Mouse (Mus musculus): ENCODE data around the gene Ccl4. TPM values are rescaled to one million over a fixed set of nuclear protein-coding genes. Genes with fewer than 3 reads are reported as not detected.
A peak's percentile ranks its signal among the peaks of the same experiment; 100 is the strongest.

Gene Ccl4
- total RNA-seq (2021): not detected
- long read RNA-seq, experiment 1: 0 reads
- long read RNA-seq, experiment 2: 0 reads

DNA sequence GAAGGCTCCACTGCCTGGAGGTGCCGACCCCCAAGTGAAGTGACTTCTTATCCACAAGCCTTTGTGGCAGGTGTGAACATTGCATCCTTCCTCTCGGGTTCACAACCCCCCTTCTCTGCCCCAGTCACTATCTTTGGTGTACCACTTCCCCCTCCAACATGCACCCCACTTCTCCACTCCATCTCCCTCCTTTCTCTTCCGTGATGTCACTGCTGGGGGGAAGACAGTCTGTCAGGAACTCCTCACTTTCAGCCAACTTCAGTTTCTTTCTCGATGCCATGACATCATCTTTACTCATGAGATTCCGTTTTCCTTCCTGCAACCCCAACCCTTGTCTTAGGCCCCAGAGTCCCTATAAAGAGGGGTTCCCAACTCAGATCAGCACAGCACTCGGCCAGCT, at the start of gene Ccl4:
Ccl4 (plus strand) TSS at position 381 of the 400 bp plus-strand sequence.
- DNase-seq: no peak
- intact Hi-C loops (cut with DNase I): no loop called here

DNA sequence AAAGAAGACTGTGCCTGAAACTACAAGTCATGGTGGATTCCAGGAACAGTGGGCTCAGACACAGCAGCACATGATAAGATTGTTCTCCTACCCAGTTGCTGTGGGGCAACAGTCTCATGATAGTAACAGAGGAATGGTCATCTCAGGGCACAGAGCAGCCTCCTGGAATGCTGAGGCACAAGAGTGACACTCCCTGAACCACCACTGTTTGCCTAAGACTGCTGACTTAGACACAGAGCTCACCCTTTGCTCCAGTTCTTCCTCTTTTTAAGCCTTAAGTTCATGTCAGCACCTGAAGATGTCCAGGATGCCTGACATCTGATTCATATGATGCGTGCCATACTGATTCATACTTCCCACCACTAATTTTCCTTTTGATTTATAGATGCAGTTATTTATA, 45.8 kb upstream of the Ccl4 start:
- intact Hi-C loops (cut with DNase I): no loop called here
- no peak for DNase-seq

DNA sequence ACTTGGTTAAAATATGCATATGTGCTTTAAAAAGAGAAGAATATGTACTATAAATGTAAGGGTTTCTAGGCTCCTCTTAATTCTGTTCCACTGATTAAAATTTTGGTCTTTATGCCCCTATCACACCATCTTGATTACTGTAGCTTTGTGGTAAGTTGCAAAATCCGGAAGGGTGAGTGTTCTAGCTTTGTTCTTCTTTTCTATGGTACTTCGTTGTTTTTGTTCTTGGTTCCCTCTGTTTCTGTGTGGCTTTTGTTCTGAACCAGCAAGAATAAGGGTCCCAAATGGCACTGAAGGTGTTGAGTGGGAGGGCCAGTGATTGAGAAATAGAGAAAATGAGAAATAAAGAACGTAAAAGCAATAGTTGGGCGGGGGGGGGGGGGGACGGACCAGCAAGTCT, 44.1 kb upstream of the Ccl4 start:
- no peak for DNase-seq

DNA sequence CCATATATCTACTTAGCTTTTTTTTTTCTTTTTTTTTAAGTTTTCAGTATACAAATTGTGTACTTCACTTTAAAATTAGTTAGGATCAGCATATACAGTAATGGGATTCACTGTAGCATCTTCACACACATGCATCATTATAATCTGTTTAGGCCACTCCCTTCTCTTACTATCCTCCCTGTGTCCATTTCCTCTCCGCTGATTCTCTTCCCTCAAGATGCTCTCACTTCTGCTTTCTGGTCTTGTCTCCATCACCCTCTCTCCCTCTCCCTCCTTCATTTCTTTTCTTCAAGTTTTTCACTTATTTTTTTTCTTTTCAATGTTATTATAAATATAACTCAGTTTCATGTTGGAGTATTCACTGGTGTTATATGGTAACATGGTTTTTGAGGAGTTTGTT, 43.3 kb upstream of the Ccl4 start:
- no peak for DNase-seq
- intact Hi-C loops (cut with DNase I): no loop called here

More for the DNA sequence above, 44.1 kb upstream of the Ccl4 start:
- intact Hi-C loops (cut with DNase I): no loop called here

DNA sequence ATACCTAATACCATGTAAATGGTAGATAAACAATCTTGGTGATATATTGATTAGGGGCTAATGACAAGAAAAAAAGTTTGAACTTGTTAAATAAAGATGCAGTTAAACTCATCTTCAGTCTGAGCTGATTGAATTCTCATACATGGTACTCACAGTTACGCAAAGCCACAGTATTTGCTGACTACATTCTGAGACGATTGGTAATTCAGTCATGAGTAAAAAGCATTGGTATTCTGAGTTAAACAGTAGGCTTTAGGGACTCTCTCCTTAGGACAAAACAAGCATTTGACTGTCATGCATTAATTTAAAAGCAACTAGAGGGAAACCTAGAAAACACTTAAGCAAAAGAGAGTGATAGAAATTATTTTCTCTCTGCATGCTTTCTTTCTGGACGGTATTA, 38.8 kb upstream of the Ccl4 start:
- no peak for DNase-seq
- intact Hi-C loops (cut with DNase I): no loop called here

DNA sequence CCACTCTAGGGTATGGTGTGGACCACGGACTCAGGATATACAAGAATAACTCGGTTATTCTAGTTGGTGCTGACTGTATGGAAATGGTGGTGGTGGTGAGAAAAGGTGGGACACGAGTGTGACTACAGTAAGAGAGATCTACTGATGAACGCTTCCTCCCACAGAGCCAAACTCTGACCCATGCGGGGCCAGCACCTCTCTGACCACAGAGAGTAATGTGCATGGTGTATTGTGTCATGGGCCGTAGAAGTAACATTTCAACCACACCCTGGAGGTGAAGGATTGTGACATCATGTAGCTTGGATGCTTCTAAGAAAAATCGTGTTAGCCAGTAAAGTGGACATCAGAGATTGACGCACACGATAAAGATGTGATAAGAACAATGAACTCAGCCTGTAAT, 33.6 kb upstream of the Ccl4 start:
- DNase-seq: no peak
- intact Hi-C loops (cut with DNase I): no loop called here

DNA sequence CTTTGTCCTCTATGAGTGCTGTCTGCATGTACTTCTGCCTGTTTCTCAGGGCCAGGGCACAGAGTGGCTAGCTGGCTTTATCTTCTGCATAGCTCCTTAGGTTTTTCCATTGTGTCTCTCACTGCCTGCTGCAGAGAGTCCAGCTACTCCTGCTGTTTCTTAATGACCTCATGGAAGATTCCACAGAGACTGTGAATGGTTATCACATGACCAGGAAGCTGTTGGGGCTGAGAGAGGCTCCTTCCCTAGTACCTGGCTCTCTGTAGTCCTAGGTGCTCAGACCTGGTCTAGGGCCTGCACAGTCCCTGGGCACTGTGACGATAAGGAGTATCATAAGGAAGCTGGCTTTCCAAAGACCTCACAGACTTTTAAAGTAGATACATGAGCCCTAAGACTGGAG, 31.8 kb upstream of the Ccl4 start:
- intact Hi-C loops (cut with DNase I): loop anchor here (5.0 kb wide), 1 partner anchor 188 kb away; no protein-coding TSS in a partner anchor
- no peak for DNase-seq

DNA sequence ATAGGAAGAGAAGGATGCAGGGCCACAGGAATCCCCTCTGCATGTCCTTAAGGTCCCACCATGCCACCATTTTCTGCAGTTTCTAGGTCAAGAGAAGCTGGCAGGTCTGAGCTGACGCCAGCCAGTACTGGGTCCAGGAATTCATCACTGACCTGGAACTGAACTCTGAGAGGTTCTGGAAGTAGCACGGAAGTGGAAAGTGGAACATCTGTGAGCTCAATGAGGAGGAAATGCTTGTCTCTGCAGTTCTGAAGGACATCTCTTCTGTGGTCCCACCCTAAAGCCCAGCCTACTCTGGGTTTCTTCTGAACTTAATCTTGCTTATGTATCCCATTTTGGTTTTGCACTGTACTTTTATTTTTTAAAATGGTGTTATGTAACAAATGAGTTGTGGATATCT, 31.3 kb upstream of the Ccl4 start:
- intact Hi-C loops (cut with DNase I): loop anchor here (5.0 kb wide), 1 partner anchor 189 kb away; no protein-coding TSS in a partner anchor
- no peak for DNase-seq

DNA sequence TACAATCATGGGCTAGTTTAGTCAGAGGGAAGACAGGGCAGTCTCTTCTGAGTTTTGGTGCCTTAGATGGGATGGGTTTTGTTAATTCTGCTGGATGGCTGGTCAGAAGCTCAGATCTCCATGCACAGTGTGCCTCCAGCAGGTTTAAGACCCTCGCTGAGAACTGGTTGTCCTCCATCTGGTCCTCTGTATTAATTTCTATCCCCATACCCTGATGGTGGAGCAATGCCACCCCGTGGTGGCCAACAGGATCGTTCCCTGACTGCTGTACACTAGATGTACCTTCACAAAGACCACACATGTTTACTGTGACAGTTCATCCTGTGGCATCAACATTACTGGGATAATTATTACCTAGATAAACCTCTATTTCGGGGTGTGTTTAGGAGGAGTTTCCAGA, 29.6 kb upstream of the Ccl4 start:
- intact Hi-C loops (cut with DNase I): loop anchor here (2.0 to 5.0 kb wide), 2 partner anchors 76 to 190 kb away; no protein-coding TSS in a partner anchor
- DNase-seq: peak; percentile 33 to 36

DNA sequence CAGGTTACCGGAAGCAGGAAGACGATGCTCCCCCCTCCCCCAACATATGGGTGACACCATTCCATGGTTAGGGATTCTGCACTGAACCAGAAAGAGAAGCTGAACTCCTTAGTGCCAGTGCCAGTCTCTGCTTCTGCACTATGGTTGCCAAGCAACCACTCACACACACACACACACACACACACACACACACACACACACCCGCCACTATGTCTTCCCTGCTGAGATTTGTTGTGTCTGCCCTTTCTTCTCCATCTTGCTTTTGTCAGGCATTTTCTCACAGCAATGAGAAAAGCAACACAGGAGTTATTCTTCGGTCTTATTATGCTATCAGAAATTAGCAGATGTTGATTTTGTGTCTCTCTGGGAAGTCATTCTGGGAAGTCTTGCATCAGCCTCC, 28.0 kb upstream of the Ccl4 start:
- no peak for DNase-seq
- intact Hi-C loops (cut with DNase I): loop anchor here (5.0 kb wide), 1 partner anchor 192 kb away; no protein-coding TSS in a partner anchor

DNA sequence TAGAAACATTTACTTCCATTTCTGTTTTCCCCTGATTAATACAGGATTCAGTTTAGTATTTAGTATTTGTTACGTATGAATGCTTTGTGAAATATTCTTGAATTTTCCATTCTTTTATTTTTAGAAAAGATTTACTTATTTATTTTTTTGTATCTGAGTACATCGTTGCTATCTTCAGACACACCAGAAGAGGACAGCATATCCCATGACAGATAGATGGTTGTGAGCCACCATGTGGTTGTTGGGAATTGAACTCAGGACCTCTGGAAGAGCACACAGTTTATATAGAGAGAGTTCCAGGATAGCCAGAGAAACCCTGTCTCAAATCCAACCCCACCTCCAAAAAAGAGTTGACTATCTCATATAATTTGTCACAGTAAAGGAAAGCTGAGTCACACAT, 27.5 kb upstream of the Ccl4 start:
- DNase-seq: no peak
- intact Hi-C loops (cut with DNase I): loop anchor here (5.0 kb wide), 1 partner anchor 193 kb away; no protein-coding TSS in a partner anchor

DNA sequence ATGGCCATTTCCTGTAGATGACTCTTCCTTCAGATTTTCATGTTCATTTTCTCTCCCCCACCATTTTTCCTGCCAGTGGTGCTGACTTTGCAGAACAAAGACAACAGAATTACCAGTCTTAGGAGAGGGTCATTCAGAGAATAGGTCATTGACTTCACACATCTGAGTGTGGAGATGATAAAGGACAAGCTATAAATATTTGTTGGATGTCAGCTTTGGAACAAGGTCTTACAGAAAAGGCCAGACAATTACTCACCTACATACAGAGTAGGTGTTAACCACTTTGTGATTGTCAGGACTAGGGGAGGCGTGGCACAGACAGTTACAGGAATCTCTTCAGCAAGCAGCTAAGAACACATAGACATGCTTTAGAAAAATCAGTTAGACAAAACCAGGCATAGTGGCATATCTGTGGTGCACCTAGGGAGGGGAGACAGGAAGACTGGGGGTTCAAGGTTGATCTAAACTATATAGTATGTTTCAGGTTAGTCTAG, 25.6 kb upstream of the Ccl4 start:
- intact Hi-C loops (cut with DNase I): no loop called here
- no peak for DNase-seq

DNA sequence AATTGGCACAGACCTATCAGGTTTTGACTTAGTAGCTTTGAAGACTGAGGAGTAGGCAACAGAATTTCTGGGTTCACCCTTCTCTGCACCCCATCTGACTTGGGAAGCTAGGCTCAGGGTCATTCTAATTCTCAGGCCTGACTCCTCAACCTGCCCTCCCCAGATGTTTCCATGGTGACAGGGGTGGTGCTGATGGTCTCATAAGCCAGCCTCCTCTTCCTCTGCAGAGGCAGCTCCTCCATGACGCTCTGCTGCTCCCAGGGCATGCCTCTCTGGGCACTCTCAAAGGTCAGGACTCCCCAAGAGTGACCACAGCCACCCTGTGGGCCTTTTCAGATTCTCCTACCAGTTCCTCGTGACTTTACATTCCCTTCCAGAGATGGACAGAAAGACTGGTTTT, 23.4 kb upstream of the Ccl4 start:
- DNase-seq: no peak
- intact Hi-C loops (cut with DNase I): no loop called here

DNA sequence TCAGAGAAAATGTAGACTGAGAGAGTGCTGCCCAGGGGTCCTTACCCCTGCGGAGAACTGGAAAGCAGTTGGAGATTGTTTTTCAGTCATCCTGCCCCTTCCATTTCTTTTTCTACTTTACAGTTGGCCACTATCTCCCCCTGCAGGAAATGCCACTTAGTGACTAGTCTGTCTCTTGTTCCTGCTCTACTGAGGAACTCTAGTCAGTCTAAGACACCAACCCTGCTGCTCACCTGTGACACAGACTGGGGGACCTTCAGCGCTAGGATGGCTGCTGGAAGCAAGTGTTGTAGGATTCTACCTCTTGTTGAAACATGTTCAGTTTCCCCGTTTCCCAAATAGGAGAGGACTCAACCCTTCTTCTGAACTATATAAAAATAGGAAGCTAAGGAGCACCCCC, 22.9 kb upstream of the Ccl4 start:
- intact Hi-C loops (cut with DNase I): no loop called here
- DNase-seq: no peak

DNA sequence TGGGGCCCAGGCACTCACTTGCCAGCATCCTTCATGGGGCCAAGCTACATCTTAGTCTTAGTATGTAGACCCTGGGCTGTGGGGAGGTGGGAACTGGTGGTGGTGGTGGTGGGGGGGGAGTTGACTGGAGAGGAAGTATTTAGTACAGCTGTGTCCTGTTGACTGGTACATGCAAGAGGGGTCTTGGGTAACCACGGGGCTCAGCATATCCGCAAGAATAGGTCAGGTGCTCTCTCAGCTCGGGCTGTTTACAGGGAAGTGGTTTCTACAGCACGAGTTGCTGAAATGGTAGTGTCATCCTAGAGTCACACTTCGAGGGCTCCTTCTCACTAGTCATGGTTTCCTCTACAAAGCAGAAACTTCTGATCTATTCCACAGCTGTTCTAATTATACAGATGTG, 22.2 kb upstream of the Ccl4 start:
- no peak for DNase-seq
- intact Hi-C loops (cut with DNase I): loop anchor here (5.0 kb wide), 1 partner anchor 97 kb away; no protein-coding TSS in a partner anchor

DNA sequence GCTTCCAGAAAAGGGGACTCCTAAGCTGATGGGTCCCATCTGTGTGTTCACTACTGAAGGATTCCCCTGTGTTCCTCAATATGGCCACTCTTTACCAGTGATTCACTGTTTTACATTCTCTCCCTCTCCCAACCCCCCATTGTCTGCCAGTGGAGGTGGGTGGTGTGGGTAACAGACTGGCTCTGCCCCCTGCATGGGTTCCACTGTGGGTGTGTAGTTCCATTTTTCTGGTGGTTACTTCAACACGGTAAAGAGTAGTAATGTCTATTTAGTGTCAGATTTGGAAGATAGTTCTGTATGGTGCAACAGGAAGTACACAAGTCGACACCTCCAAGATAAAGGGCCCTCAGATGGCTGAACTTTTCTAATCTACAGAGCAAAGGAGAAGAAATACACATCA, 21.2 kb upstream of the Ccl4 start:
- no peak for DNase-seq
- intact Hi-C loops (cut with DNase I): loop anchor here (5.0 kb wide), 1 partner anchor 96 kb away; no protein-coding TSS in a partner anchor

DNA sequence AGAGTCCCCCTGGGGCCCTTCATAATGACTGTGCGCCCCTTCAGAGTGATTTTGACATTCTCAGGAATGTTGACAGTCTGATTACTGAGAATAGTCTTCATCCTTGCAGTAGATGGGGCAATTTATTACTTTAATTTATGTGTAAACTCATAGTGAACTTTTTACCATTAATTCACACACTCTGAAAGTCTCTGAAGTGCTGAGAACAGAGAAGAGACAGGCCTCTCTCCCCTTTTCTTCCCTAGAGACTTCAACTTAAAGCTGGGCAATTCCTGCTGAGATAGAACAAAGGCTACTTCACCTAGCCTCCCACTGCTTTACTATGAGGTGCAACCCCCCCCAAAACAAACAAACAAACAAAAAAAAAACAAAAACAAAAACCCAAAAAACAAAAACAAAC, 16.9 kb upstream of the Ccl4 start, which contains the start of gene Rpl9-ps1:
Rpl9-ps1 (minus strand) TSS at position 101 of the 400 bp plus-strand sequence.
- intact Hi-C loops (cut with DNase I): no loop called here

DNA sequence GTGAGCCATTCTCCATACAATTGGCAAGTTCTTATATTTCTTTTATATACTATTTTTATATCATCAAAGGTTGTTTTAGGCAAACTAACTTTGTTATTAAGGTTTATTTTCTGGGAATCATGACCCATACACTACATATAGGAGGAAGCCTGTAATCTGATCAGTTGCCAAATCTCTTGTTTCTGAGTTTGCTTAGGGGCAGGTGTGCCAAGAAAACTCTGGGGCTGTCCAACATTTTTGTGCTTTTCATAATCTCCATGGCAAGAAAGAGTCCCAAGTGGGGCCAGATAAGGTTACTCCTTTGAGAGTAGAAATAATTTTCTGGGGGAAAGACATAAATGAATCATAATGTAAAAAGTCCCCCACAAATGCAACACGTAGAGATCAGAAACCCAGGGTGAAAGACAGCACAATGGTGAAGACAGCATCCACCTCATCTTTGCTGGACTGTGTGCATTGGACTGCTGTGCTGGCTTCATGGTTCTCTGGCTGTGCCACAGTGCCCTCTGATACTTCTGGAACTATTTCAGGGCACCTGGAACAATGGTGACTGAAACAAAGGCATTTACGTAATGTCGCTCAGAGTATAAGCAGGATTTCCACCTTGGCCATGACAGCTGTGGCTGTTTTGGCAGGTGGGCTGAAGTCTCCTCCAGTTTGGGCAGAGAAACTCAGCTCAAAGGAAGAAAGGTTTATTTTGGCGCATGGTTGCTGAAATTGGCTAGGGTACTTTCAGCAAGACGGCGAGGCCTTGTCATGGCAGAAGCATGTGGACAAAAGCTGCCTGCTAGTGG, 15.8 kb upstream of the Ccl4 start:
- no peak for DNase-seq
- intact Hi-C loops (cut with DNase I): no loop called here

More for the DNA sequence above, 16.9 kb upstream of the Ccl4 start, which contains the start of gene Rpl9-ps1:
- DNase-seq: no peak

DNA sequence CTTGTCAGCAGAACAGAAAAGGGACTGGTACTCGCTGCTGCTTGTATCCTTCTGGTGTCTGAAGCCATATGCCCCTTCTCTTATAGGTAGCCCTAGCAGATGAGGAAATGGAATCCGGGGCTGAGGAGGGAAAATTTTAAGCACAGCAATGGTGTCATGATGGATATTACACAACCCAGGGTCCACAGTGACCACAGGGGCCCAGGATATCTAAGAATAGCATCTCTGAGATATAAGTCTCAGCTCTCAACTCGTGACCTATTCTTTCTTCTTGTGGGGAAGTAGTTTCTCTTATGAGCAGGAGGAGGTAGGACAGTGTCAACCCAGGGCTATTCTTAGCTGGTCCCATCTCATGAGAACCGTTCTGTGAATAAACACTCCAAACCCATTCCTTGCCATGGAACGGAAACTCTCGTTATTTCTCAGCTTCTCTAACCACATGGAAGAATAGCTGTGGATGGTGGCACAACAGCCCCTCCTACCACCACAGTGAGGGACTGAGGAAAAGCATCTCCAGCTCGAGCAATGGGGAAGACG, 13.0 kb upstream of the Ccl4 start, which contains the start of gene Ccl3:
Ccl3 (minus strand) TSS at position 51 of the 537 bp plus-strand sequence.
- DNase-seq: no peak
- intact Hi-C loops (cut with DNase I): no loop called here

DNA sequence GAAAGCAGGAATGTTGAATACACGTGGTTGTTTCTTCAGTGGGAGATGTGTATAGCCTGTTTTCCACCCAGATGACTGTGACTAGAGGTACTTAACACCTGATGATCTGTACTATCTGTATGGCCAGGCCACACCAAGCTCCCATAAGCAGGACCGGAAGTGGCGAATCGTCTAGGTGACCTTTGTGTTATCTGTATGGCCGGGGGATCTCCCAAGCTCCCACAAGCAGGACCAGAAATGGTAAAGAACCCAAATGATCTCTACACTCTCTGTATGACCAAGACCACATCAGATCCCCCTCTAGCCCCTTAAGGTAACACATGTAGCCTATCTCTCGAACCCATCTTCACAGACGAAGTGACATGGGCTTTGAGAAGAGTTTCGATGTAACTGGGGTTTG, 7.8 kb upstream of the Ccl4 start:
- intact Hi-C loops (cut with DNase I): no loop called here
- no peak for DNase-seq

DNA sequence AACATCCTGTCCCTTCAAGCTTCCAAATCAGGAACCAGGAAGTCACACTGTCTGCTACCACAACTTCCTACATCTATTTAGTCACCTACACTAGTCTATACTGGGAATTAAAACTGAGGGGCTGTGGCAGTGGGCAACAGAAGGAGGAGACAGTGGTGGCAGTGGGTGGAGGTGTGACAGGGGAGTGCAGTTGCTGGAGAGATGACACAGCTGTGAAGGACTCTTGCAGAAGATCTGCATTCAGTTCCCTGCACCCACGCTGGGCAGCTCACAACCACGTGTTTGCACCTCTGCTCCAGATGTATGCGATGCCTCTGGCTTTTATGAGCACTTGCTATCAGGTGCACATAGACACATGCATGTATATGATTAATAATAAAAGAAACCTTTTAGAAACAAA, 4.9 kb upstream of the Ccl4 start:
- DNase-seq: no peak
- intact Hi-C loops (cut with DNase I): no loop called here

DNA sequence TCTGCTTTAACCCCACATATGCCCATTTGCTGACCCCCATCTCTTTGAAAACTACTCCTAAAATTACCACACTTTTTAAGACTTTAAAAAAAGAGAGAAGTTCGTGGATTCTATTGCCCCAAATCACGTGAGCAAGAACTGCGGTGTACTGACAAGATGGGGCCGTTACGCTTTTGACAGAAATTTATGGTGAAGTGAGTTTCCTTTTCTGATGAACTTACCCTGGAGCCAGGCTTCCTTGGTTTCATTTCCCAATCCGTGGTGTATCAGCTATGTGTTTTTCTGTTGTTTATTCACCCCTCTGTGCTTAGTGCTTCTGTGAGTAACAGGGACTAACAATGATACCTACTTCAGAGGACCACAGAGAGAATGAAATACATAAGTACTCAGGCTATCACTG, 3.6 kb upstream of the Ccl4 start:
- DNase-seq: no peak
- intact Hi-C loops (cut with DNase I): no loop called here

All from heart, postnatal 14 days (tissue).